Mouse (Mus musculus) E14TG2a.4 (cell line): ENCODE data around the gene Rrp1.

ENCODE experiments used
- CTCF ChIP-seq: conservative IDR thresholded peaks from 2 replicates; pipeline ENCODE4 v1.5.1; 2014; ENCODE audit warnings: low read length
- NANOG ChIP-seq: IDR thresholded peaks from 2 replicates; pipeline ENCODE4 v1.6.1; 2014; ENCODE audit warnings: borderline replicate concordance, low read length, mixed read lengths

DNA sequence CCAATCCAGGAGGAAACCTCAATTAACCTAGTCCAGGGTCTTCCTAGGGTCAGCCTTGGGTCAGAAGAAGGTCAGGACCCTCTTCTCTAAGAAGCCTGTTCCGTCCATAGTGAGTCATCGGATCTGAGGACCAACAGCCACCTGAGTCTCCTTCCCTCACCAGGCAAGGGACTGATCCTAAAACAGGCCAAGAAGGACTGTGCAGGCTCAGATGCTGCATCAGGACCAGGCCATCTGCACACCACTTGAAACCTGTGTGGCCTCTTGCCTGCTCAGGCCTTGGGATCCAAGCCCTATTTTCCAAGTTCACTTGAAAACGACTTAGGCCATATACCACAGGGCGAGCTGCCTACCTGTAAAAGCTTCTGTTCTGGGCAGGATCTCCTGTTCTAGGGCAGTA, 59.6 kb downstream of the Rrp1 start:
- TF ChIP-seq CTCF (no peak), NANOG (no peak)
